17 mouse cellular contexts compared by ENCODE assay signal in the genomic region with DNA sequence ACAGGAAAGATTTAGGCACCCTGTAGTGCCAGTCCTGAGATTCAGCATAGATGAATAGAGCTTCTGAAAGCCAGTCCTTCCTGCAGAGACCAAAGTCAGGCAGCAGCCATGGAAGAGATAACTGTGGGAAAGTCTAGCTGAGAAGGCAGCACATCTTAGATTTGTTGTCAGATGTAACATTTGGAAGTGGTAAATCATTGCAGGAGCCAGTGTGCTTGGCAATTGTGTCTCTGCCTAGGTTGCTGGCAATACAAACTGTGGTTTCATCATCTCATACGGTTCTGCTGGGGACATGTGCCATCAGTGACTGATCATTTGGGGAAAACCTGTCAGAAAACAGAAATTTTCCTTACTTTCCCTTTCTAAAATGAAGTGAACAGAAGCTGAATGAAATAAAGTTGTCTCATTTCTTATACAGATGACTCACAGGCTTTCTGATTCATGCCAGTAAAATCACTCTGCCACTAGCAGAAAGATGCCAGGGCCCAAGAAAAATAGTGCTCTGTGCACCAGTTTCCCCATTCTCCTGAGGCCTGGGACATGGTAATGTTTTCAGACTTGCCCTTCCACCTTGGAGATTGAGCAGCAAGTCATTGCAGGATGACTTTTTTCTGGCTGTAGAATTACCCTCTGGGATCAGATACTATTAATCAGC.
DNase-seq lines count a peak whose midpoint lies in the region; ATAC-seq lines count a peak whose summit lies in the region.
"Had no signal": no experiment of that assay in that cellular context is flagged by ENCODE, and none has a peak within 500 bp of the region (broad histone marks: within the 10 kb centered on the region; RNA-seq: fewer than 3 reads in every experiment).

No protein-coding gene starts in this region.

- no peaks in the 10 kb centered on the region for H3K9me3 ChIP-seq in forebrain, embryonic 14.5 days (replicated peaks; ENCODE audit: control insufficient read depth, low read length)
- no peaks in the 10 kb centered on the region for H3K9me3 ChIP-seq in forebrain, embryonic 10.5 days
- H3K9me3 ChIP-seq in embryonic facial prominence, embryonic 10.5 days = no peaks in the 10 kb centered on the region
- H3K9me3 ChIP-seq: liver, embryonic 13.5 days; neural tube, embryonic 12.5 days had no signal

- no peak overlapping the region for H3K4me3 ChIP-seq in forebrain, embryonic 14.5 days (ENCODE audit: low read depth, low read length)
- H3K4me3 ChIP-seq in forebrain, embryonic 10.5 days = no peak overlapping the region
- H3K4me3 ChIP-seq in embryonic facial prominence, embryonic 10.5 days = no peak overlapping the region
- H3K4me3 ChIP-seq: erythroblast, embryonic 14.5 days; liver, embryonic 13.5 days; neural tube, embryonic 12.5 days had no signal

- WGBS in forebrain, embryonic 14.5 days = 60% methylated on average over 1 of the region's 1 CpGs
- 57% methylated on average over 1 of the region's 1 CpGs for WGBS in forebrain, embryonic 10.5 days
- WGBS in embryonic facial prominence, embryonic 10.5 days = 78% methylated on average over 1 of the region's 1 CpGs

- no peak overlapping the region for H3K27ac ChIP-seq in forebrain, embryonic 14.5 days (ENCODE audit: low read depth, low read length)
- no peak overlapping the region for H3K27ac ChIP-seq in forebrain, embryonic 10.5 days
- H3K27ac ChIP-seq in embryonic facial prominence, embryonic 10.5 days (replicated peaks) = no peak overlapping the region
- H3K27ac ChIP-seq: liver, embryonic 13.5 days; neural tube, embryonic 12.5 days had no signal

- H3K9ac ChIP-seq in forebrain, embryonic 14.5 days (ENCODE audit: low read length) = no peak overlapping the region
- H3K9ac ChIP-seq: liver, embryonic 13.5 days; neural tube, embryonic 12.5 days had no signal

- peak; percentile 14 for DNase-seq in forebrain, embryonic 14.5 days (ENCODE audit: low spot score)
- DNase-seq in forebrain, embryonic 10.5 days (ENCODE audit: extremely low spot score, low spot score) = no peak
- DNase-seq in right cerebral cortex, adult 18-20 months = peak; percentile 21
- DNase-seq in right cerebral cortex, postnatal 4 days = no peak
- DNase-seq in layer of hippocampus, postnatal 10 days (ENCODE audit: low spot score in 2 of 2) = peak; percentile 17 to 32
- DNase-seq in telencephalon, adult 2 months (ENCODE audit: low read depth, low spot score) = peak; percentile 38
- DNase-seq in embryonic facial prominence, embryonic 10.5 days (ENCODE audit: low spot score) = no peak
- no peak for DNase-seq in thymus, postnatal 36 days
- DNase-seq: cerebellum, adult 8-10 months; heart, adult 18-20 months; heart, postnatal 10 days; liver, embryonic 13.5 days; lung, postnatal 4 days; midbrain, embryonic 14.5 days had no signal

- no peaks in the 10 kb centered on the region for H3K27me3 ChIP-seq in forebrain, embryonic 14.5 days (replicated peaks; ENCODE audit: control insufficient read depth, insufficient read depth, low read length)
- no peaks in the 10 kb centered on the region for H3K27me3 ChIP-seq in forebrain, embryonic 10.5 days (ENCODE audit: poor library complexity, severe bottlenecking)
- no peaks in the 10 kb centered on the region for H3K27me3 ChIP-seq in embryonic facial prominence, embryonic 10.5 days (replicated peaks; ENCODE audit: low read depth, poor library complexity, severe bottlenecking)
- H3K27me3 ChIP-seq: liver, embryonic 13.5 days; neural tube, embryonic 12.5 days had no signal

- H3K36me3 ChIP-seq in forebrain, embryonic 14.5 days (ENCODE audit: control insufficient read depth, insufficient read depth, low read length) = no peaks in the 10 kb centered on the region
- no peaks in the 10 kb centered on the region for H3K36me3 ChIP-seq in forebrain, embryonic 10.5 days (replicated peaks)
- no peaks in the 10 kb centered on the region for H3K36me3 ChIP-seq in embryonic facial prominence, embryonic 10.5 days (replicated peaks)
- H3K36me3 ChIP-seq: liver, embryonic 13.5 days; neural tube, embryonic 12.5 days had no signal

- no peak for ATAC-seq in forebrain, embryonic 14.5 days
- ATAC-seq: inflammation-experienced regulatory T-cells, adult 6 months had no signal

- H3K4me1 ChIP-seq in forebrain, embryonic 14.5 days (ENCODE audit: control insufficient read depth, insufficient read depth, low read length) = no peaks in the 10 kb centered on the region
- peaks cover 4% of the 10 kb centered on the region; the same call in 1 of the 2 replicates for H3K4me1 ChIP-seq in forebrain, embryonic 10.5 days
- no peaks in the 10 kb centered on the region for H3K4me1 ChIP-seq in embryonic facial prominence, embryonic 10.5 days
- H3K4me1 ChIP-seq: liver, embryonic 13.5 days; neural tube, embryonic 12.5 days had no signal

- no peak overlapping the region for H3K4me2 ChIP-seq in forebrain, embryonic 14.5 days (ENCODE audit: low read length)
- H3K4me2 ChIP-seq: liver, embryonic 13.5 days; neural tube, embryonic 12.5 days had no signal

Comparison
In these comparisons a context has a peak if more than half of its experiments do, and no peak if none do; other contexts are left out.
1. DNase-seq: peak in forebrain, embryonic 14.5 days (single experiment), right cerebral cortex, adult 18-20 months (single experiment), layer of hippocampus, postnatal 10 days (2 of 2) and telencephalon, adult 2 months (single experiment); none in forebrain, embryonic 10.5 days (single experiment), right cerebral cortex, postnatal 4 days (single experiment), embryonic facial prominence, embryonic 10.5 days (single experiment) and thymus, postnatal 36 days (0 of 2).